In the genomic region with DNA sequence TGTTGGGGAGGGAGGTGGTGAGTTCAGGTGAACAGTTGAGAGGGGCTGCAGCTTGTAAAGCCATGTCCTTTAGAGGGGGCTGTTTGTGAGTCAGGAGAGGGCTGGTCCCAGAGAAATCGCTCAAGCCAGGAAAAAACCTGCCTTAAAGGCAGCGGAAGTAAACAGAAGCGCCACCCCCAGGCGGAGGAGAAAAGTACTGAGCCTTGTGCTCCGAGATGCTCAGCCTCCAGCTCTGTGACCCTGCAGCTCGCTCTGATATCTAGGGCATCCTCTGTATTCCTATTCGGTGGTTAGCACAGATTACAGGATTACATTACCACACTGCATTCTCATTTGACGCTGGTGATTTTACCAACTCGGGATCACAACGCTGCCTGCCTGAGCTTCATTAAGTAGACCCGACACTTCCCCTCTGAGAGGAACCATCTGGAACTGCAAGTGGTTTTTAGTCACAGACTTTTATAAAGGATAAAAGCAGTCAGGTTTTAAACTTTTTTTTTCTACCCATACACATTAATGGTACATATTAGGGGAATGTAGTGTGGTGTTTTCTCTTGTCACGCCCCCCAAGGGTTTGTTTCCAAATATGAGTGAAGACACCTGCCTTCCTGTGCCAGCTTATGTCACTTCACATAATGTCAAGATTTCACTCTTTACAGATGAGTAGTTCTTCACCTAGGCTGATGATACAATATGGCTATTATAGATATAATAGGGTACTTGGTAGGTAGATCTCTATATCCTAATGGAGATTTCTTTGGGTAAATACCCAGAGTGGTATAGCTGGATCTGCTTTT, we compare ENCODE assay signal across 12 mouse cellular contexts.
A peak's percentile ranks its signal among the peaks of the same experiment; 100 is the strongest.
DNase-seq lines count a peak whose midpoint lies in the region; ATAC-seq and TF ChIP-seq lines count a peak whose summit lies in the region.
"Had no signal": no experiment of that assay in that cellular context is flagged by ENCODE, and none has a peak within 500 bp of the region (broad histone marks: within the 10 kb centered on the region; RNA-seq: fewer than 3 reads in every experiment).

No protein-coding gene starts in this region.

- no peak overlapping the region for H3K9ac ChIP-seq in heart, postnatal 0 days (replicated peaks; ENCODE audit: low read depth, low read length)
- no peak overlapping the region for H3K9ac ChIP-seq in liver, postnatal 0 days (replicated peaks)
- no peak overlapping the region for H3K9ac ChIP-seq in liver, embryonic 11.5 days (ENCODE audit: low read depth, low read length)
- H3K9ac ChIP-seq: forebrain, embryonic 13.5 days; hindbrain, embryonic 15.5 days; midbrain, embryonic 12.5 days had no signal

- DNase-seq in heart, postnatal 0 days (ENCODE audit: low spot score): no peak
- DNase-seq in heart, embryonic 10.5 days (ENCODE audit: low spot score): no peak
- no peak for DNase-seq in liver, postnatal 0 days
- DNase-seq in liver, embryonic 11.5 days (ENCODE audit: low spot score): no peak
- peak; percentile 54 for DNase-seq in R1 (ENCODE audit: low read depth, low spot score)
- peak; percentile 57 for DNase-seq in limb, embryonic 10.5 days (ENCODE audit: low spot score)
- DNase-seq in gastrocnemius, adult 2 months: no peak
- DNase-seq: lung, adult 18-20 months had no signal

- TF ChIP-seq CTCF in heart, postnatal 0 days (IDR thresholded peaks at IDR 0.05; ENCODE audit: low read depth): 0 out of 2 replicates have a peak, but pooled peaks have one; percentile 20
- peak; percentile 8; the same call in 1 of the 2 replicates for TF ChIP-seq CTCF in liver, postnatal 0 days (IDR thresholded peaks at IDR 0.05; ENCODE audit: low read depth)
- TF ChIP-seq CTCF in gastrocnemius, adult 2 months (IDR thresholded peaks at IDR 0.05): no peak; the same call in 1 of the 2 replicates

- H3K9me3 ChIP-seq in heart, postnatal 0 days (replicated peaks; ENCODE audit: control insufficient read depth, low read length): no peaks in the 10 kb centered on the region
- H3K9me3 ChIP-seq in heart, embryonic 10.5 days: no peaks in the 10 kb centered on the region
- no peaks in the 10 kb centered on the region for H3K9me3 ChIP-seq in liver, postnatal 0 days (ENCODE audit: low read length)
- H3K9me3 ChIP-seq in liver, embryonic 11.5 days (ENCODE audit: control insufficient read depth, low read length): no peaks in the 10 kb centered on the region
- H3K9me3 ChIP-seq in limb, embryonic 10.5 days (replicated peaks): no peaks in the 10 kb centered on the region
- H3K9me3 ChIP-seq: forebrain, embryonic 13.5 days; hindbrain, embryonic 15.5 days; midbrain, embryonic 12.5 days had no signal

- no peaks in the 10 kb centered on the region; the same call in 1 of the 2 replicates for H3K4me1 ChIP-seq in heart, postnatal 0 days (ENCODE audit: control insufficient read depth, insufficient read depth)
- peaks cover 4% of the 10 kb centered on the region for H3K4me1 ChIP-seq in heart, embryonic 10.5 days
- no peaks in the 10 kb centered on the region for H3K4me1 ChIP-seq in liver, postnatal 0 days (ENCODE audit: insufficient read depth)
- H3K4me1 ChIP-seq in liver, embryonic 11.5 days (replicated peaks; ENCODE audit: control insufficient read depth, insufficient read depth, low read length): no peaks in the 10 kb centered on the region
- H3K4me1 ChIP-seq in limb, embryonic 10.5 days: peaks cover 25% of the 10 kb centered on the region
- H3K4me1 ChIP-seq: hindbrain, embryonic 15.5 days; midbrain, embryonic 12.5 days had no signal

- no peak overlapping the region for H3K4me3 ChIP-seq in heart, postnatal 0 days (ENCODE audit: low read depth, low read length)
- H3K4me3 ChIP-seq in heart, embryonic 10.5 days: no peak overlapping the region
- no peak overlapping the region for H3K4me3 ChIP-seq in liver, postnatal 0 days (ENCODE audit: low read depth, low read length)
- H3K4me3 ChIP-seq in liver, embryonic 11.5 days (ENCODE audit: low read depth, low read length): no peak overlapping the region
- 0 out of 2 replicates have a peak overlapping the region, but pooled peaks have one; percentile 36 for H3K4me3 ChIP-seq in limb, embryonic 10.5 days
- H3K4me3 ChIP-seq in gastrocnemius, adult 2 months: no peak overlapping the region
- H3K4me3 ChIP-seq: forebrain, embryonic 13.5 days; hindbrain, embryonic 15.5 days; midbrain, embryonic 12.5 days had no signal

- no peaks in the 10 kb centered on the region for H3K36me3 ChIP-seq in heart, postnatal 0 days (replicated peaks; ENCODE audit: control insufficient read depth, insufficient read depth, low read length)
- no peaks in the 10 kb centered on the region for H3K36me3 ChIP-seq in heart, embryonic 10.5 days
- no peaks in the 10 kb centered on the region for H3K36me3 ChIP-seq in liver, postnatal 0 days (replicated peaks; ENCODE audit: insufficient read depth, low read length)
- H3K36me3 ChIP-seq in liver, embryonic 11.5 days (ENCODE audit: control insufficient read depth, insufficient read depth, low read length): no peaks in the 10 kb centered on the region
- no peaks in the 10 kb centered on the region for H3K36me3 ChIP-seq in limb, embryonic 10.5 days
- H3K36me3 ChIP-seq: midbrain, embryonic 12.5 days had no signal

- intact Hi-C loops in gastrocnemius, adult 2 months (cut with DNase I): no loop called here

- no peak overlapping the region for H3K27ac ChIP-seq in heart, postnatal 0 days (ENCODE audit: low read depth)
- no peak overlapping the region for H3K27ac ChIP-seq in heart, embryonic 10.5 days
- H3K27ac ChIP-seq in liver, postnatal 0 days (ENCODE audit: low read depth): no peak overlapping the region
- H3K27ac ChIP-seq in liver, embryonic 11.5 days (ENCODE audit: low read depth, low read length): no peak overlapping the region
- H3K27ac ChIP-seq in limb, embryonic 10.5 days: no peak overlapping the region
- no peak overlapping the region for H3K27ac ChIP-seq in gastrocnemius, adult 2 months
- H3K27ac ChIP-seq: forebrain, embryonic 13.5 days; hindbrain, embryonic 15.5 days; midbrain, embryonic 12.5 days had no signal

- 53% methylated on average over 12 of the region's 12 CpGs for WGBS in heart, postnatal 0 days
- 53% methylated on average over 12 of the region's 12 CpGs for WGBS in heart, embryonic 10.5 days
- WGBS in liver, postnatal 0 days (ENCODE audit: insufficient replicate concordance): 60% methylated on average over 12 of the region's 12 CpGs
- 56% methylated on average over 12 of the region's 12 CpGs for WGBS in liver, embryonic 11.5 days
- WGBS in limb, embryonic 10.5 days: 50% methylated on average over 12 of the region's 12 CpGs

- TF ChIP-seq EP300 in heart, postnatal 0 days (IDR thresholded peaks at IDR 0.05; ENCODE audit: low read depth): no peak
- no peak for TF ChIP-seq EP300 in liver, postnatal 0 days (IDR thresholded peaks at IDR 0.05; ENCODE audit: low read depth)

- no peak overlapping the region for H3K4me2 ChIP-seq in heart, postnatal 0 days (ENCODE audit: low read depth, low read length)
- no peak overlapping the region for H3K4me2 ChIP-seq in liver, postnatal 0 days (ENCODE audit: low read depth, low read length)
- H3K4me2 ChIP-seq in liver, embryonic 11.5 days: no peak overlapping the region
- H3K4me2 ChIP-seq: forebrain, embryonic 13.5 days; hindbrain, embryonic 15.5 days; midbrain, embryonic 12.5 days had no signal

- H3K27me3 ChIP-seq in heart, postnatal 0 days (ENCODE audit: control insufficient read depth, insufficient read depth, low read length): no peaks in the 10 kb centered on the region
- H3K27me3 ChIP-seq in heart, embryonic 10.5 days (ENCODE audit: insufficient read depth, poor library complexity, severe bottlenecking): no peaks in the 10 kb centered on the region
- no peaks in the 10 kb centered on the region for H3K27me3 ChIP-seq in liver, postnatal 0 days (ENCODE audit: insufficient read depth, low read length)
- H3K27me3 ChIP-seq in liver, embryonic 11.5 days (replicated peaks; ENCODE audit: control insufficient read depth, insufficient read depth, low read length): no peaks in the 10 kb centered on the region
- H3K27me3 ChIP-seq in limb, embryonic 10.5 days (ENCODE audit: low read depth, poor library complexity, severe bottlenecking): no peaks in the 10 kb centered on the region
- H3K27me3 ChIP-seq: forebrain, embryonic 13.5 days; hindbrain, embryonic 15.5 days; midbrain, embryonic 12.5 days had no signal

- ATAC-seq in heart, postnatal 0 days (ENCODE audit: insufficient read depth, low read depth): no peak
- no peak for ATAC-seq in liver, postnatal 0 days
- ATAC-seq in liver, embryonic 11.5 days (replicated peaks; ENCODE audit: low FRiP score): no peak
- no peak for ATAC-seq in inflammation-experienced regulatory T-cells, adult 6 months
- ATAC-seq: forebrain, embryonic 13.5 days had no signal

Comparison
In these comparisons a context has a peak if more than half of its experiments do, and no peak if none do; other contexts are left out.
1. DNase-seq: peak in R1 (single experiment) and limb, embryonic 10.5 days (single experiment); none in heart, postnatal 0 days (single experiment), heart, embryonic 10.5 days (single experiment), liver, postnatal 0 days (single experiment), liver, embryonic 11.5 days (single experiment) and gastrocnemius, adult 2 months (single experiment).